Mouse (Mus musculus) brain, embryonic 14.5 days (tissue): ENCODE data around the gene Dcaf6.

Experiments
- CTCF ChIP-seq: fragments of 200-500 bp; IDR thresholded peaks from 2 replicates; pipeline ENCODE4 v1.5.1; 2012; ENCODE audit warnings: inconsistent platforms, mild to moderate bottlenecking, moderate library complexity, borderline replicate concordance; ENCODE audit not compliant: insufficient read depth, insufficient read length; ENCODE audit errors: extremely low read depth
- POLR2A ChIP-seq: fragments of 200-500 bp; IDR thresholded peaks from 2 replicates; pipeline ENCODE4 v1.6.1; 2012; ENCODE audit warnings: mild to moderate bottlenecking, inconsistent platforms, borderline replicate concordance; ENCODE audit not compliant: poor library complexity, insufficient read depth, insufficient read length, severe bottlenecking; ENCODE audit errors: extremely low read depth

DNA sequence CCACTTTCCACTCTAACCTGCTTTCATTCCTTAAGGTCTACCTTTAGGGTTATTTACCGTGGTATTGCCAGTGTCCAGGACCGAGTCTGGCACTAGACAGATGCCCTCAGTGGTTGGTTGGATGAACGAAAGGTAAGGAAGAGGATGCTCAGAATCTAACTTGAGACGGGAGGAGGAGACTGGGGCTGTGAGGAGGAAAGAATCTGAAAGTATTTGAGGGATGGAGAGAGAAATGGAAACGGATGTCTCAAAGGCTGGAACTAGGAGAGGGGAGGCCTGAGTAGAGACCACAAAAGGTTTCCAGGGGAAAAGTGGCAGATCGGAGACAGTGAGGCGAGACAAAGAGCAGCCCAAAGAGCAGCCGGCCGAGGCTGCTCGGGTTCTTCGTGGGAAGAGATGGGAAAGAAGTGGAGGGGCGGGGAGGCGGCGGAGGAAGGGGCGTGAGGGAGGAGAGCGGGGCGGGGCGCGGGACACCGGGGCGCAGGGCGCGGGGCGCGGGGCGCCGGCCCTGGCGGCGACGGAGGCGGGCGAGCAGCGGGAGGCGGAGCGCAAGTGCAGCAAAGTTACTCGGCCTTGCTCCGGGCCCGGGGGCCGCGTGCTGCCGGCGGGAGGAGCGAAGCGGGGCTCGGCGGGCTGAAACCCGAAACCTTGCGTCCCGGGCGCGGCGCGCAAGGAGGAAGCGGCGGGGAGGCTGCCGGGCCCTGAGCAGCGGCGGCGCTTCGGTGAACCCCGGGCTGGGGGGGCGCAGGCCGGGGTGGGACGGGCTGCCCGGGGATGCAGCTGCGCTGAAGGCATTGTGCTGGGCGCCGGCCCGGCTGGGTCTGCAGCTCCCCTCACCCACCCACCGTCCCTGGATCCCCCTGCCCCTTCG lies 178.7 kb downstream of the Dcaf6 start:
- peak; percentile 47; the same call in 1 of the 2 replicates for TF ChIP-seq POLR2A
- no peak for TF ChIP-seq CTCF
